Mouse (Mus musculus) layer of hippocampus, postnatal 25 days (tissue): Measurements from ENCODE around the gene Fads1. TPM values are rescaled to one million over a fixed set of nuclear protein-coding genes. Genes with fewer than 3 reads are reported as not detected.

ENCODE experiments used
- DNase-seq, 2 experiments: peaks; one replicate each; pipeline ENCODE4 v3.0.0; 2022; ENCODE audit warnings: mixed read lengths in 2 of 2, low spot score in 1 of 2; ENCODE audit errors: extremely low spot score in 1 of 2
- total RNA-seq, 2 experiments: library from RNA; stranded (reverse); gene quantifications; 2 replicates each; pipeline ENCODE4 v1.2.3; 2021

The Fads1 gene
- total RNA-seq, 2 experiments from 2014 or later, result 181 to 195 TPM

- DNase-seq, result peak in 1 of 2 experiments; percentile 24
Measured at GRCm38 (mm10) chr19:10204616-10205001, 21.9 kb downstream of the Fads1 start.

- DNase-seq, result no peak
Measured at GRCm38 (mm10) chr19:10205051-10205450, 22.4 kb downstream of the Fads1 start.

DNA sequence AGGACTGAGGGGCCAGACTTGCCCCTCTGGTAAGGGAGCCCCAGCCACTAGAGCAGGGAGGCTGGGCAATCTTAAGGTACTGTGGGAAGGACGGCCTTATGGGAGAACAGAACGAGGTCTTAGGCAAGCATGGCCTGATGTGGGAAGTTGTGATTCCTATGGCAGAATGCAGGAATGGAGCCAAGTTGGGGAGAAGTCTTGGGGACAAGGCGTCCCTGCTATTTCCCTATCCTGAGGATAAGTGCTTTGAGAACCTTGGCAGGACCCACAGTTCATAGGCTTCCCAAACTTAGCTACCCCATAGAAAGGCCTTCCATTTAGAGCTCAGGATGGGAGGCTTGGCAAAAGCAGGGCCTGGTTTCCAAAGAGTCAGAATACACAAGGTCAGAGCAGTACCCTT, 26.2 kb downstream of the Fads1 start:
- no peak for DNase-seq

DNA sequence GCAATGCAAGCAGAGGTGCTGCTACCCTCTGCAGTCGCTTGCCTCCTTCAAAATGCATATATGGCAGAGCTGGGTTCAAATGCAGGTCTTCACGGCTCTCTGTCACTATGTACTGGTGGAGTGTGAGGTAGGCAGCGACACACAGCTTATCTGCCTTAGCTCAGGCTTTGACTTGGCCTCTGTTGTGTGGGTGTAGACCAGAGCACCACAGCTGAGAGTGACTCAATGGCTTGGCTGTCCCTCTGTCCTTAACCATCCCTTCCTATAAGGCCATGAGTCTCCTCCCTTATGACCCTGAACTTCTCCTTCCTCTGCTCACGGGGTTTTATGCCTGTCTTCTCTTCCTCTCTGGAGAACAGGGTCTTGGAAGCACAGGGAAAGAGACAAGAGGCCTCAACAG, 28.2 kb downstream of the Fads1 start:
- no peak for DNase-seq

GRCm38 (mm10) chr19:10213796-10214471, 31.2 kb downstream of the Fads1 start:
- DNase-seq, result no peak

DNA sequence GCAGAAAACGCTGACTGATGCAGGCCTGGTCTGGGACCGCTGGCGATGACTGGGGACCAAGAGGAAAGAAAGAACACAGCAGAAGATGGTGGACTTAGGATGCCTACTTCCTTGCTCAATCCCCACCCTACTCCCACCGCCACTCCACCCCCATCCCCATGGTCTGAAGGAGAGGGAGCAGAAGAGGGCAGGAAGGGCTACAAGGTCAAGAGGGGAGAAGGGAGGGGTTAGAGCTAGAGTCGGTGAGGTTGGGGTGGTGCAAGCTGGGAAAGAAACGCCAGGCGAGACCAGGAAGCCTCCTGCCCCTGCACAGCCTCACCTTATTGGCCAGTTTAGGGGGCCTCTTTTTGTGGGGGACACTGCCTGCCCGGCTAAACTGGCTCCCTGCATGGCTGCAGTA, 33.4 kb downstream of the Fads1 start:
- no peak for DNase-seq

DNA sequence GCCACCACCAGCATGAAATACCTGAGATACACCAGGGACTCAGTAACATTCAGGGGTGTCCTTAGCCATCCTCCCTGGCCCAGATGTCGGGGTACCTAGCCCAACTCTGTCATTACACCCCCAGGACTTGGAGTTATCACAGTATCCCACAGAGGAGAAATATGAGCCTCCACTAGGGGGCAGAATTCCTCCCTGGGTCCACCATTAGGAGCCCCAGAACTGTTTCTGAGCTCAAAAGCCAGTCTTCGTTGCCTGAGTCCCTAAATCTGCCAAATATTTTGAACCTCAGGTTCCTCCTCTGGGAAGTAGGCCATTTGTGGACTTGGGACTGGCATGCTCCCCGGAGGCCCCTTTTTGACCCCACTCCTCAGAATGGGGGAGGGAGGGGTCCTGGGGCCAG, 36.4 kb downstream of the Fads1 start:
- peak in 1 of 2 experiments; percentile 67 for DNase-seq

DNA sequence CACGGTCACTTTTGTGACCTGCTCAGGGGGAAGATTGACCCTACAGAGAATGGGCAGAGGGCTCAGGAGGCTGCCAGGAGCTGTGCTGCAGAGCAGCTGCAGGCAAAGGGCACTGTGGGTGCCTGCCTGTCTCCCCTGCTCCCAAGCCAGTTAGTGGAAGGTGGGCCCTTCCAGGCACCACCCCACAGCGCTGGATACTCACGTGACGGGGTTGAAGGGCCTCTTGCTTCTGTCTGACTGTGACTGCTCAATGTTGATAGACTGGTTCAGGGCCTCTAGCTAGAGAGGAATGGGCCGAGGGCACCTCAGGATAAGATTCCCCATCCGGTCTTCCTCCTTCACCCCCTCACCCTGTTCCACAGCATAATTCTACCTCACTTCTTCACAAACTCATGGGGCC, 36.9 kb downstream of the Fads1 start:
- DNase-seq, result no peak

- DNase-seq, result no peak
Measured at GRCm38 (mm10) chr19:10221585-10221984, 38.9 kb downstream of the Fads1 start.

DNA sequence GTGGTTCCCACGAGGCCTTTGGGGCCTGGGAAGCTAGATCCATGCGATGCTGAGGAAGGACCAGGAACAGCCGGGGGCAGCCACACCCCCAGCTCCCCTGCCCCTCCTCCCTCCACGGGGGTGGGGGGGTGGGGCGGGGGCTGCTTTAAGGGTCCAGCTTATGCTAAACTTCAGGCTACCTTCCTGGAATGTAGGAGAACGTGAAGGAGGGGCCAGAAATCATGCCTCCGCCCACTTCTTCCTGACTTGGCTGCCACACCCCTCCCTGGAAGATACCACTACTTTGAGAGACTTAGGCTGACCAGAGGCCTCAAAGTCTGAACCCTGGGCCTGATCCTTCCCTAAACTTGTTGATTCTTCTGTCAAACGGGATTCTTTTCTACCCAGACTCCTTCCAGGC, 40.0 kb downstream of the Fads1 start:
- no peak for DNase-seq

GRCm38 (mm10) chr19:10223561-10223960, 40.9 kb downstream of the Fads1 start:
- DNase-seq, result no peak

GRCm38 (mm10) chr19:10224637-10225453, 42.2 kb downstream of the Fads1 start:
- no peak for DNase-seq

DNA sequence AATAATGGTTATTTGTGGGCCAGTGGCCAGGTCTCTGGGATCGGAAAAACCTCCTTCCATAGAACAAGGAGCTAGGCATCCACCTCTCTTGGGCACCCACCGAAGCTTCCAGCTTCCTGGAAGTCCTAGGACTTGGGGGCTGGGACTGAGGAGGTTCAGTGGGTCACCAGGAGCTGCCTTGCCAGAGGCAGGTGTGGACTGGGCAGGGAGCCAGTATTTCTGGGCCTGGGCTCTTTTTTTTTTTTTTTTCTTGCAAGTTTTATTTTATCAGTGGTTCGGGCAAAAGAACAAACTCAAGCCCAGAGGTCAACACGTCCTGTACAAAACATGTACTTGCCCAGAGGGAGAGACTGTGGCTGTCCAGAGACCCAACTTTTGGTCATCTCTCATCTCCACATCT, 43.1 kb downstream of the Fads1 start:
- no peak for DNase-seq

- DNase-seq, result no peak
Measured at GRCm38 (mm10) chr19:10231016-10231415, 48.3 kb downstream of the Fads1 start.

DNA sequence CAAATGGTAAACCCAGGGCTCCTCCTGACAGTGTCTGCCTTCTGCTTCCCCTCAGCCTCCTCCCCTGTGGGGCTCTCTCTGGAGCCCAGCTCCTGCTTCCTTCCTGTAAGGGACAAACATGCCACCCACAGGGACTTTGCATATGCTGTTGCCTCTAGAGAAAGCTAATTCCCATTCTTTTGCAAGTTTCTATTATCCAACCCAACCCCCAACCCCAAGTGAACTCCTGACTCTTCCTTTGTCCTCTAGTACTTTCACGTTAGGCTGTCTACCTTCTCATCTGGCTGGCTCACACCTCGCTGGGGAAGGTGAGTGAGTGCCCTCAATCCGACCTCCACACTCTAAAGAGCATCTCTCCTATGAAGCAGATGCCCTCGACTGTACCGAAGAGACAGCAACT, 49.2 kb downstream of the Fads1 start:
- DNase-seq, result no peak

GRCm38 (mm10) chr19:10232327-10233017, 49.8 kb downstream of the Fads1 start:
- DNase-seq, result no peak

DNA sequence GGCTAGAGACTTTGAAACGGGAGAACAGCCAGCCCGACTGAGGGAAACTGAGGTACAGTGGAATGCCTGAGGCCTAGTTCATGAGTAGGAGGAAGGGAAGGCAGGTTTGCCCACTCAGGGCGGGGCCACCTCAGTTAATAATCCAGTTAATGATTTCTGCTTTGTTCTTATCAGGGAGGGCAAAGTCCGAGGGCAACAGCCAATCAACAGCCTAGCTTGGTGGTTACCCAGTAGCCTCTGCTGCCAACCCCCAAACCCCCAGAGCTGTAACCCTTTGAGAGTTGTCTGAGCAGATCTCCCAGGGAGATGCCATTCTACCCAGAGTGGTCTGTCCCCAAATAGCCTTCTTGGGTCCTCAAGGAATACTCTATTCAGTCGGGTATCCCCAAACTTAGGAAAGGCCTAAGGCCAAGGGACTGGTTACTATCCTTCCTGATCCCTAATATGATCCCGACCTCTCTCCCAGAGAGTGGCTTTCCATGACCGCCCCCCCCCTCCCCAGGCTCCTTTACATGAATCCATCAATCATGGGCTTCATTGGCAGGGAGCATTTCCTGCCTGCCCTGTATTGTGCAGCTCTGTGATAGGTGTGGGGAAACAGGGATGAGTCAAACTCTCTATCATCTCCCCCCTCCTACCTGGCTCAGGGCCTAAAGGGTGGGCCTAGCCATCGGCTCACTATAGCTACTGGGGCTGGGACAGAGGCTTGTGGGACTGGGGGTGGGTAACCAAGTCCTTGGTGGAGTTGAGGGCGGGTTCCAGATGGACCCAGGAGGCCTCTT, 53.3 kb downstream of the Fads1 start:
- no peak for DNase-seq

DNA sequence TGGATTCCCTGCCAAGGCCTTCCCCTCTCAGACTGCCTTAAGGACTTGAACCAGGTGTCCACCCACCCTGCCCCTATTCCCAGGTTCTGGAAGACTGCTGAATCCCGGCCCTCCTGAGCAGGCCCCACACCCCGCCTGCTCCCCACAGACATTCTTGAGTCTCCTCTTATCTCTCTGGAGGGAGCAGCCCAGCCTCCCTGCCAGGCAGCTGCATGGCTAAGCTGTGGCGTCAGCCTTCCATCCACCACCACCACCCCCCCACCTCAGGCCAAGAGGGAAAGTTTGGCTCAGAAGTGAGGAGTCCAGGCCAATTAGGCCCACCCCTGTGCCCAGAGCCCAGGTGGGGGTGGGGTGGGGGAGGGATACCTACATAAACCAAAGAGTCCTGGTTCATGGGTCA, 55.8 kb downstream of the Fads1 start:
- DNase-seq, result no peak

DNA sequence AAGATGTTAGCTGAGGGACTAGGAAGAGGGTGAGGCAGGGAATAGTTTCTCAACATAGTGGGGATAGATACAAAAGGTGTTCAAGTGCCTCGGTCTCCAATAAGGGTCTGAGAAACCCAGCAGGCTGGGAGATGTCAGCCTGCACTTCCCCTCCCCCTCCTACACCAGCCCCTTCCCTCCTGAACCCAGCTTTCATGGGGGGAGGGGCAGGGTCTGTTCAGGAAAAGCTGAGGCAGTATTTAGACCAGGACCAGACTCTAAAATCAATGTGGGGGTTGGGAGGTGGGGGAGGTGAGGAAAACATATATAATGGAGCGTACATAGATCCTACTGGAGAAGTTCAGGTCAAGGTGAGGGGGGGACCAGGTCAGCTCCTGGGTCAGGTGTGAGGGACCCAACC, 56.7 kb downstream of the Fads1 start:
- no peak for DNase-seq

DNA sequence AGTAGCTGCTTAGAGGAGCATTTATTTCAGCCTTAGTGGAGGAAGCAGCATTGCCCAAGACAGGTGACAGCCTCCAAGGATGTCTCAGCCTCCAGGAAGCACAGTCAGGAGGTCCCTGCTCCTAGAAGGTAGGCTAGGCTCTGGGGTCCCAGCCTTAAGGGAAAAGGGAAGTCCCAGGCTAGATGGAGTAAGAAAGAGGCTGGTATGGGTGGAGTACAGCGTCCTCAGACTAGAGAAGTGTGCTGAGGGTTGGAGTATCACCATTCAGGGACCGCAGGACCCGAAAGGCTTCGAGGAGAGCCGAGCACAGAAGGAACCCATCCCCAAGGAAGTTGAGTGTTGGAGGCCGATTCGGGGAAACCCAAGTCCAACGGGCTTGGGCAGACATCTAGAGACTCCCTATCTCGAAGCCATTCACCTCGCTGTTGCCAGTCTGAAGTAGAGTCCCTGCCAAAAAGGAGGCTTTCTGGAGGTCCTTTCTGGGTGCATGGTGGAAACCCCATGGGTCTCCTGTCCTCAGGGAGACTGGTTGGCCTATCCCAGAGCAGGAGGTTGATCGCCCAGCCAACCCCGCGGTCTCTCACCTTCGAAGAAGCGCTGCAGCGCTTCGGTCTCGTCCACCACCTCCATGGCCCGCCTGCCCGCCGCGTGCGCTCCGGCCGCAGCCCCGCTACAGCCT, 57.4 kb downstream of the Fads1 start:
- DNase-seq, result no peak
